ENCODE assay signal across 35 mouse cellular contexts in genomic region chr13:112997369-112997768, GRCm38 (mm10). TPM values are rescaled to one million over a fixed set of nuclear protein-coding genes. Genes with fewer than 3 reads are reported as not detected.
"Had no signal": no experiment of that assay in that cellular context is flagged by ENCODE, and none has a peak within 500 bp of the region (broad histone marks: within the 10 kb centered on the region; RNA-seq: fewer than 3 reads in every experiment).

No protein-coding gene starts in this region.

- H3K27ac ChIP-seq: limb, embryonic 10.5 days; limb, embryonic 12.5 days; limb, embryonic 13.5 days; limb, embryonic 15.5 days; liver, embryonic 12.5 days; liver, embryonic 13.5 days; liver, embryonic 14.5 days; liver, embryonic 15.5 days; lung, embryonic 15.5 days; macrophage; midbrain, embryonic 10.5 days; midbrain, embryonic 12.5 days; midbrain, embryonic 13.5 days; midbrain, embryonic 15.5 days; neural tube, embryonic 12.5 days had no signal

- DNase-seq: left cerebral cortex, postnatal 4 days; liver; liver, embryonic 13.5 days; liver, postnatal 0 days; lung, adult 18-20 months; lung, adult 2 months; lung, embryonic 14.5 days; lung, postnatal 10 days; lung, postnatal 14 days; lung, postnatal 36 days; lung, postnatal 4 days; midbrain, embryonic 14.5 days had no signal

- H3K4me3 ChIP-seq: limb, embryonic 10.5 days; limb, embryonic 15.5 days; liver, embryonic 12.5 days; liver, embryonic 13.5 days; liver, embryonic 15.5 days; lung, embryonic 15.5 days; megakaryocyte, embryonic 14.5 days; midbrain, embryonic 10.5 days; midbrain, embryonic 12.5 days; neural tube, embryonic 12.5 days had no signal

- H3K9me3 ChIP-seq: limb, embryonic 10.5 days; limb, embryonic 12.5 days; limb, embryonic 13.5 days; limb, embryonic 15.5 days; liver, embryonic 12.5 days; liver, embryonic 13.5 days; liver, embryonic 15.5 days; lung, embryonic 15.5 days; megakaryocyte, embryonic 14.5 days; midbrain, embryonic 10.5 days; midbrain, embryonic 12.5 days; midbrain, embryonic 13.5 days; midbrain, embryonic 15.5 days; neural tube, embryonic 12.5 days had no signal

- H3K36me3 ChIP-seq: limb, embryonic 10.5 days; limb, embryonic 12.5 days; limb, embryonic 13.5 days; limb, embryonic 15.5 days; liver, embryonic 12.5 days; liver, embryonic 13.5 days; liver, embryonic 15.5 days; lung, embryonic 15.5 days; midbrain, embryonic 10.5 days; midbrain, embryonic 12.5 days; midbrain, embryonic 13.5 days; midbrain, embryonic 15.5 days; neural tube, embryonic 12.5 days had no signal

RNA-seq across cellular contexts. Expression of gene Mcidas, which starts 3.7 kb away (rescaled TPM):
- polyA plus RNA-seq: limb, embryonic 10.5 days; limb, embryonic 11.5 days; limb, embryonic 12.5 days; limb, embryonic 13.5 days; limb, embryonic 14.5 days; limb, embryonic 15.5 days; liver, adult 2 months; liver, embryonic 11.5 days; liver, embryonic 12.5 days; liver, embryonic 13.5 days; liver, embryonic 14.5 days; liver, embryonic 15.5 days; liver, embryonic 16.5 days; liver, postnatal 0 days; macrophage; myocyte; neural tube, embryonic 11.5 days had no signal

RNA-seq across cellular contexts. Expression of gene Ccno, which starts 9.8 kb away (rescaled TPM):
- polyA plus RNA-seq: limb, embryonic 10.5 days; macrophage had no signal

RNA-seq across cellular contexts. Expression of gene Cdc20b, which starts 37.5 kb away (rescaled TPM):
- polyA plus RNA-seq: limb, embryonic 10.5 days; limb, embryonic 11.5 days; limb, embryonic 12.5 days; limb, embryonic 13.5 days; limb, embryonic 14.5 days; limb, embryonic 15.5 days; liver, adult 2 months; liver, embryonic 11.5 days; liver, embryonic 12.5 days; liver, embryonic 13.5 days; liver, embryonic 15.5 days; liver, embryonic 16.5 days; liver, postnatal 0 days; lung, embryonic 14.5 days; macrophage; midbrain, embryonic 11.5 days; myocyte; neural tube, embryonic 11.5 days; neural tube, embryonic 12.5 days had no signal

RNA-seq across cellular contexts. Expression of gene Gpx8, which starts 48.8 kb away (rescaled TPM):
- polyA plus RNA-seq: macrophage had no signal
